Mouse (Mus musculus) hindbrain, embryonic 15.5 days (tissue): ENCODE results near the gene Slc25a22. TPM values are rescaled to one million over a fixed set of nuclear protein-coding genes. Genes with fewer than 3 reads are reported as not detected.

Experiments used
- ATAC-seq: fragments of 200-750 bp; cut with Nextera tagmentation; 2 replicates; pipeline ENCODE4 v1.8.0; 2017; ENCODE audit warnings: low read depth, moderate number of reproducible peaks, moderate TSS enrichment; ENCODE audit not compliant: low FRiP score
- H3K27ac ChIP-seq: fragments of 300-500 bp; sonication (generic); replicated peaks from 2 replicates; pipeline ENCODE4 v1.5.1; 2015; ENCODE audit warnings: mild to moderate bottlenecking, inconsistent platforms
- H3K27me3 ChIP-seq: fragments of 300-500 bp; sonication (generic); 2 replicates; pipeline ENCODE4 v1.6.1; 2015; ENCODE audit warnings: control low read depth, inconsistent platforms
- H3K36me3 ChIP-seq: fragments of 300-500 bp; sonication (generic); 2 replicates; pipeline ENCODE4 v1.6.1; 2015; ENCODE audit warnings: control low read depth, inconsistent platforms
- H3K4me1 ChIP-seq: fragments of 300-500 bp; sonication (generic); replicated peaks from 2 replicates; pipeline ENCODE4 v1.6.1; 2015; ENCODE audit warnings: control low read depth, inconsistent platforms
- H3K4me2 ChIP-seq: fragments of 300-500 bp; sonication (generic); 2 replicates; pipeline ENCODE4 v1.6.1; 2015; ENCODE audit warnings: moderate library complexity, mild to moderate bottlenecking, inconsistent platforms
- H3K4me3 ChIP-seq: fragments of 300-500 bp; sonication (generic); 2 replicates; pipeline ENCODE4 v1.5.1; 2015; ENCODE audit warnings: mild to moderate bottlenecking, inconsistent platforms
- H3K9ac ChIP-seq: fragments of 300-500 bp; sonication (generic); 2 replicates; pipeline ENCODE4 v1.6.1; 2015; ENCODE audit warnings: inconsistent platforms
- H3K9me3 ChIP-seq: fragments of 300-500 bp; sonication (generic); 2 replicates; pipeline ENCODE4 v1.6.1; 2016; ENCODE audit warnings: control low read depth, inconsistent platforms
- WGBS: fragments of 180-500 bp; shearing (Covaris S2); methylation state at CpG from one replicate; pipeline ENCODE4 v1.1.7; 2015; 5-methylcytosine and 5-hydroxymethylcytosine counted together
- polyA plus RNA-seq: library from polyadenylated mRNA; unstranded; fragments of >200 nt; fragmentation: Nextera tagmentation; extraction: Ambion mirVana; gene quantifications from 2 replicates; pipeline ENCODE4 v1.2.1, GENCODE M21; 2015

The Slc25a22 gene
- polyA plus RNA-seq, 1 experiment from 2014 or later = 107 TPM

DNA sequence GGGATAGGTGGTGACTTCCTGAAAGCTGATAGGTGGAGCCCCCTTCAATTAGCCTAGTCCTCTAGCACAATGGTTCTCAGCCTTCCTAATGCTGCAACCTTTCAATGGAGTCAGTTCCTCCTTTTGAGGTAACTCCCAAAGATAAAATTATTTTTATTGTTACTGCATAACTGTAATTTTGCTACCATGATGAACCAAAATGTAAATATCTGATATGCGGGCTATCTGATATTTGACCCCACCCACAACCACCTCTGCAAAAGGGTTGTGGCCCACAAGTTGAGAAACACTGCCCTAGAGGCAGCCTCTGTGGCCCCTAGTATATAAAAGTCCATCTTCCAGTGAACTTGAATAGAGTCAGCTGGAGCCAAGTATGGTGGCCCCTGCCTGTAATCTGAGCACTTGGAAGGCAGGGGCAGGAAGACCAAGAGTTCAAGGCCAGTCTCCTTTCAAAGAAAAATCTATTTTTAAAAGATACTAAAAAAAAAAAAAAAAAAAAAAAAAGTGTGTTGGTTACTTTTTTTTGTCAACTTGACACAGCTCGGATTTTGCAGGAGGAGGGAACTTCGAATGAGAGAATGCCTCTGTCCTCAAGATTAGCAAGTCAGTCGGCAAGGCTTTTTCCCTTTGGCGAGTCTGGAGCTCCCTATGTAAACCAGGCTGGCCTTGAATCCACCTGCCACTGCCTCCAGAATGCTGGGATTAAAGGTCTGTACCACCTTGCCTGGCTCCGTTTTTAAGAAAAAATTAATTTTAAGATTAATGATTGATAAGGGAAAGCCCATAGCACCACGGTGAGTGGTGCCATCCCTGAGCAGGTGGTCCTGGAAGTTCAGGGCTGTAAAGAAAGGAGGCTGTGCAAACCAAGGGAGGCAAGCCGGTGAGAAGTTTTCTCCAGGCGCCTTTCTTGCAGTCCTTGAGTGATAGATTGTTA, 47.1 kb downstream of the Slc25a22 start:
- 60% methylated on average over 9 of the region's 9 CpGs for WGBS
- Histone ChIP-seq H3K4me1 (peaks cover 19% of the 10 kb centered on the region), H3K4me3 (no peak overlapping the region; the same call in 1 of the 2 replicates), H3K27ac (no peak overlapping the region), H3K27me3 (peaks cover 6% of the 10 kb centered on the region; the same call in 1 of the 2 replicates), H3K9ac (no peak overlapping the region), H3K4me2 (no peak overlapping the region), H3K9me3 (no peaks in the 10 kb centered on the region), H3K36me3 (no peaks in the 10 kb centered on the region)
- ATAC-seq = no peak

- no peaks in the 10 kb centered on the region for H3K36me3 ChIP-seq
- no peak overlapping the region for H3K27ac ChIP-seq
- H3K27me3 ChIP-seq = peaks cover 11% of the 10 kb centered on the region; the same call in 1 of the 2 replicates
- WGBS = 60% methylated on average over 3 of the region's 3 CpGs
- H3K9ac ChIP-seq = no peak overlapping the region
- peaks cover 19% of the 10 kb centered on the region for H3K4me1 ChIP-seq
- no peaks in the 10 kb centered on the region for H3K9me3 ChIP-seq
- no peak for ATAC-seq
- H3K4me3 ChIP-seq = no peak overlapping the region
- no peak overlapping the region for H3K4me2 ChIP-seq
Measured at GRCm38 (mm10) chr7:141388487-141389109, 49.1 kb downstream of the Slc25a22 start.

- Histone ChIP-seq H3K9me3 (no peaks in the 10 kb centered on the region), H3K9ac (no peak overlapping the region), H3K27ac (no peak overlapping the region), H3K27me3 (peaks cover 11% of the 10 kb centered on the region; the same call in 1 of the 2 replicates), H3K4me2 (no peak overlapping the region), H3K4me1 (peaks cover 13% of the 10 kb centered on the region), H3K4me3 (no peak overlapping the region), H3K36me3 (no peaks in the 10 kb centered on the region)
- WGBS = 60% methylated on average over 2 of the region's 2 CpGs
- ATAC-seq = no peak
Measured at GRCm38 (mm10) chr7:141387807-141388486, 49.7 kb downstream of the Slc25a22 start.

GRCm38 (mm10) chr7:141381068-141381835, 56.4 kb downstream of the Slc25a22 start:
- H3K27ac ChIP-seq = no peak overlapping the region
- no peak for ATAC-seq
- no peak overlapping the region for H3K9ac ChIP-seq
- no peaks in the 10 kb centered on the region for H3K4me1 ChIP-seq
- WGBS = 78% methylated on average over 4 of the region's 4 CpGs
- 0 out of 2 replicates have a peak, but pooled peaks cover 6% of the 10 kb centered on the region for H3K27me3 ChIP-seq
- no peak overlapping the region for H3K4me2 ChIP-seq
- no peaks in the 10 kb centered on the region for H3K36me3 ChIP-seq
- H3K9me3 ChIP-seq = no peaks in the 10 kb centered on the region
- no peak overlapping the region for H3K4me3 ChIP-seq

Other genes with a start within 250 kb of the Slc25a22 start
- gene Hras, start 243.9 kb downstream of the Slc25a22 start, polyA plus RNA-seq = 182 and 186 TPM in 2 replicates
- 8.8 and 11.2 TPM in 2 replicates for gene Lrrc56, start 243.7 kb downstream of the Slc25a22 start, polyA plus RNA-seq
- gene Lmntd2, start 223.8 kb downstream of the Slc25a22 start, polyA plus RNA-seq = 0.68 and 0.70 TPM in 2 replicates
- gene Rassf7, start 222.0 kb downstream of the Slc25a22 start, polyA plus RNA-seq = 24.5 and 25.7 TPM in 2 replicates
- gene Phrf1, start 209.1 kb downstream of the Slc25a22 start, polyA plus RNA-seq = 66.1 and 71.7 TPM in 2 replicates
- 1.5 and 6.1 TPM in 2 replicates for gene Irf7, start 171.4 kb downstream of the Slc25a22 start, polyA plus RNA-seq
- not detected in 2 replicates for gene Cdhr5, start 161.1 kb downstream of the Slc25a22 start, polyA plus RNA-seq
- 2.8 and 4.1 TPM in 2 replicates for gene Sct, start 158.8 kb downstream of the Slc25a22 start, polyA plus RNA-seq
- 0.64 and 0.90 TPM in 2 replicates for gene Drd4, start 145.9 kb downstream of the Slc25a22 start, polyA plus RNA-seq
- gene Deaf1, start 110.2 kb downstream of the Slc25a22 start, polyA plus RNA-seq = 169 and 205 TPM in 2 replicates
- gene Tmem80, start 110.2 kb downstream of the Slc25a22 start, polyA plus RNA-seq = 54.7 and 58.8 TPM in 2 replicates
- 1.00 and 1.2 TPM in 2 replicates for gene Eps8l2, start 99.0 kb downstream of the Slc25a22 start, polyA plus RNA-seq
- 286 and 298 TPM in 2 replicates for gene Taldo1, start 45.7 kb downstream of the Slc25a22 start, polyA plus RNA-seq
- gene Gatd1, start 23.8 kb downstream of the Slc25a22 start, polyA plus RNA-seq = 52.5 and 53.3 TPM in 2 replicates
- 153 and 184 TPM in 2 replicates for gene Cend1, start 8.4 kb downstream of the Slc25a22 start, polyA plus RNA-seq
- 3.9 and 4.5 TPM in 2 replicates for gene Pidd1, start 6.1 kb upstream of the Slc25a22 start, polyA plus RNA-seq
- 674 and 754 TPM in 2 replicates for gene Rplp2, start 9.5 kb upstream of the Slc25a22 start, polyA plus RNA-seq
- 19.7 and 19.8 TPM in 2 replicates for gene Pnpla2, start 17.3 kb upstream of the Slc25a22 start, polyA plus RNA-seq
- 7.1 and 9.5 TPM in 2 replicates for gene Cracr2b, start 23.2 kb upstream of the Slc25a22 start, polyA plus RNA-seq
- gene Cd151, start 29.5 kb upstream of the Slc25a22 start, polyA plus RNA-seq = 20.6 and 20.7 TPM in 2 replicates
- 85.9 and 86.2 TPM in 2 replicates for gene Polr2l, start 37.2 kb upstream of the Slc25a22 start, polyA plus RNA-seq
- 63.2 and 66.7 TPM in 2 replicates for gene Tspan4, start 37.3 kb upstream of the Slc25a22 start, polyA plus RNA-seq
- gene Chid1, start 102.0 kb upstream of the Slc25a22 start, polyA plus RNA-seq = 48.2 and 49.0 TPM in 2 replicates
- 116 and 125 TPM in 2 replicates for gene Ap2a2, start 124.3 kb upstream of the Slc25a22 start, polyA plus RNA-seq
- 0.25 and 0.26 TPM in 2 replicates for gene Muc6, start 217.4 kb upstream of the Slc25a22 start, polyA plus RNA-seq